Mouse (Mus musculus) neural tube, embryonic 13.5 days (tissue): ENCODE data around the gene C2cd2l. TPM values are rescaled to one million over a fixed set of nuclear protein-coding genes. Genes with fewer than 3 reads are reported as not detected.
"Not testable (repeated sequence)": the region's sequence is repeated elsewhere in the genome, so short reads cannot be mapped to it uniquely, and the experiment has no call there.

Experiments used
- ATAC-seq: fragments of 200-750 bp; cut with Nextera tagmentation; 2 replicates; pipeline ENCODE4 v1.8.0; 2017; ENCODE audit warnings: low read depth, mild to moderate bottlenecking, moderate TSS enrichment, moderate library complexity
- H3K27ac ChIP-seq: fragments of 300-500 bp; sonication (generic); replicated peaks from 2 replicates; pipeline ENCODE4 v1.5.1; 2015; ENCODE audit warnings: moderate library complexity, mild to moderate bottlenecking, inconsistent platforms
- H3K27me3 ChIP-seq: fragments of 300-500 bp; sonication (generic); 2 replicates; pipeline ENCODE4 v1.6.1; 2015; ENCODE audit warnings: mild to moderate bottlenecking, inconsistent platforms
- H3K36me3 ChIP-seq: fragments of 300-500 bp; sonication (generic); 2 replicates; pipeline ENCODE4 v1.6.1; 2015; ENCODE audit warnings: mild to moderate bottlenecking, inconsistent platforms
- H3K4me1 ChIP-seq: fragments of 300-500 bp; sonication (generic); replicated peaks from 2 replicates; pipeline ENCODE4 v1.6.1; 2015; ENCODE audit warnings: inconsistent platforms
- H3K4me2 ChIP-seq: fragments of 300-500 bp; sonication (generic); 2 replicates; pipeline ENCODE4 v1.6.1; 2015; ENCODE audit warnings: inconsistent platforms, mild to moderate bottlenecking, moderate library complexity
- H3K4me3 ChIP-seq: fragments of 300-500 bp; sonication (generic); 2 replicates; pipeline ENCODE4 v1.5.1; 2015; ENCODE audit warnings: mild to moderate bottlenecking, inconsistent platforms
- H3K9ac ChIP-seq: fragments of 300-500 bp; sonication (generic); 2 replicates; pipeline ENCODE4 v1.6.1; 2015; ENCODE audit warnings: moderate library complexity, mild to moderate bottlenecking, inconsistent platforms
- H3K9me3 ChIP-seq: fragments of 300-500 bp; sonication (generic); 2 replicates; pipeline ENCODE4 v1.6.1; 2016; ENCODE audit warnings: inconsistent platforms
- WGBS: fragments of 180-500 bp; shearing (Covaris S2); methylation state at CpG from one replicate; pipeline ENCODE4 v1.1.7; 2015; 5-methylcytosine and 5-hydroxymethylcytosine counted together
- polyA plus RNA-seq: library from polyadenylated mRNA; unstranded; fragments of >200 nt; fragmentation: Nextera tagmentation; extraction: Ambion mirVana; gene quantifications from 2 replicates; pipeline ENCODE4 v1.2.1, GENCODE M21; 2015

C2cd2l gene
- polyA plus RNA-seq, 1 experiment from 2014 or later, result 28.7 TPM

GRCm38 (mm10) chr9:44323656-44324055 is 3.6 kb upstream of the C2cd2l start:
- 82% methylated on average over 3 of the region's 4 CpGs for WGBS
- H3K27me3 ChIP-seq, H3K9ac ChIP-seq, H3K9me3 ChIP-seq, ATAC-seq, H3K27ac ChIP-seq, H3K36me3 ChIP-seq, H3K4me2 ChIP-seq, H3K4me3 ChIP-seq: not testable (repeated sequence)
- peaks cover 34% of the 10 kb centered on the region for H3K4me1 ChIP-seq

DNA sequence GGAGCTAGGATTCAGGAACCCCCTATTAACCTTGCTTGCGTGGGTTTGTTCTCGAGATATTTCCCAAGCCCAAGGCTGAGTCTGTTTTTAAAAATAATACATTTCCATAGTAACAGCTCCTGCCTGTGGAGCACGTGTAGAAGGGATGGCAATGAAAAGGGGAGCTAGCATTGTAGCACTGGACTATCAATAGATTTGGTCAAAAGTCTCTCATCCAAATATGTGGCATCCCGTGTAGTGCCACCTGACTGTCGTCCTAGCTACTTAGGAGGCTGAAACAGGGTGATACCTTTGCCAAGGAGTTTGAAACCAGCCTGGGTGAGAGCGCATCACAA is 681 bp upstream of the C2cd2l start:
- H3K4me1 ChIP-seq, result peaks cover 39% of the 10 kb centered on the region
- peak; percentile 20; the same call in 1 of the 2 replicates for ATAC-seq
- no peaks in the 10 kb centered on the region for H3K9me3 ChIP-seq
- peaks cover 19% of the 10 kb centered on the region for H3K36me3 ChIP-seq
- H3K9ac ChIP-seq, result peak overlapping the region; percentile 66
- no peaks in the 10 kb centered on the region for H3K27me3 ChIP-seq
- peak overlapping the region; percentile 96 for H3K4me2 ChIP-seq
- peak overlapping the region; percentile 88 for H3K4me3 ChIP-seq
- peak overlapping the region; percentile 84 for H3K27ac ChIP-seq
- WGBS, result 24% methylated on average over 6 of the region's 6 CpGs

- H3K27me3 ChIP-seq, result no peaks in the 10 kb centered on the region
- no peaks in the 10 kb centered on the region for H3K9me3 ChIP-seq
- H3K27ac ChIP-seq, result peak overlapping the region; percentile 84
- H3K4me2 ChIP-seq, result peak overlapping the region; percentile 96
- H3K4me3 ChIP-seq, result peak overlapping the region; percentile 88
- 3% methylated on average over 37 of the region's 37 CpGs for WGBS
- peaks cover 36% of the 10 kb centered on the region for H3K4me1 ChIP-seq
- no peak; the same call in none of the 2 replicates for ATAC-seq
- H3K9ac ChIP-seq, result peak overlapping the region; percentile 96
- peaks cover 33% of the 10 kb centered on the region for H3K36me3 ChIP-seq
These were observed 789 bp downstream of the C2cd2l start for GRCm38 (mm10) chr9:44319105-44319886.

GRCm38 (mm10) chr9:44318826-44319095 is 1.3 kb downstream of the C2cd2l start:
- no peaks in the 10 kb centered on the region for H3K27me3 ChIP-seq
- H3K4me3 ChIP-seq, result peak overlapping the region; percentile 88
- peak overlapping the region; percentile 96 for H3K4me2 ChIP-seq
- no peak for ATAC-seq
- H3K36me3 ChIP-seq, result peaks cover 39% of the 10 kb centered on the region
- H3K9me3 ChIP-seq, result no peaks in the 10 kb centered on the region
- no peak overlapping the region for H3K27ac ChIP-seq
- H3K4me1 ChIP-seq, result peaks cover 36% of the 10 kb centered on the region
- 44% methylated on average over 3 of the region's 3 CpGs for WGBS
- H3K9ac ChIP-seq, result peak overlapping the region; percentile 96

GRCm38 (mm10) chr9:44318076-44318825 is 1.8 kb downstream of the C2cd2l start:
- no peak for ATAC-seq
- H3K27me3 ChIP-seq, result no peaks in the 10 kb centered on the region
- peaks cover 44% of the 10 kb centered on the region for H3K36me3 ChIP-seq
- peak overlapping the region; percentile 88 for H3K4me3 ChIP-seq
- no peak overlapping the region for H3K27ac ChIP-seq
- H3K4me2 ChIP-seq, result peak overlapping the region; percentile 96
- 63% methylated on average over 5 of the region's 5 CpGs for WGBS
- H3K9me3 ChIP-seq, result no peaks in the 10 kb centered on the region
- H3K9ac ChIP-seq, result peak overlapping the region; percentile 96
- H3K4me1 ChIP-seq, result peaks cover 36% of the 10 kb centered on the region

DNA sequence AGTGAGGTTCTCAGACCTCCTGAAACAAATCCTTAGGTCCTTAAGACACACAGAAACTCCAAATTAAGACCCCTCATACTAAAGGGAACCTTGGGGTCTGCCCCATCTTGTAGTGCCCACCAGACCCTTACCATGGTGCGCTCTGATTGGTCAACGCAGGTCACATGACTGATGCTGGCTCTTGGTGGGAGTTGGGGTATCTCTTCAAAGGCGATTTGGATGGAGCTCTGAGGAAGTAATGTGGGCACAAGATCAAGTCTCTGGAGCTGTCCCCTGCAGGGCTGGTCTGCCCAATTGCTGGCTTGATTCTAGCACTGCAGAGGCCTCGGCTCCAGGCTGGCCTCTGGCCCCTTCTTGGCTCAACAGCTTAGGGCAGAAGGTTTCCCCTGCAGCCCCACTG is 2.6 kb downstream of the C2cd2l start:
- H3K36me3 ChIP-seq, result peaks cover 52% of the 10 kb centered on the region
- no peak overlapping the region for H3K27ac ChIP-seq
- H3K4me1 ChIP-seq, result peaks cover 36% of the 10 kb centered on the region
- peak overlapping the region; percentile 96 for H3K4me2 ChIP-seq
- no peak overlapping the region for H3K4me3 ChIP-seq
- no peaks in the 10 kb centered on the region for H3K27me3 ChIP-seq
- no peaks in the 10 kb centered on the region for H3K9me3 ChIP-seq
- H3K9ac ChIP-seq, result peak overlapping the region; percentile 38; the same call in 1 of the 2 replicates
- WGBS, result 76% methylated on average over 4 of the region's 4 CpGs
- no peak for ATAC-seq

DNA sequence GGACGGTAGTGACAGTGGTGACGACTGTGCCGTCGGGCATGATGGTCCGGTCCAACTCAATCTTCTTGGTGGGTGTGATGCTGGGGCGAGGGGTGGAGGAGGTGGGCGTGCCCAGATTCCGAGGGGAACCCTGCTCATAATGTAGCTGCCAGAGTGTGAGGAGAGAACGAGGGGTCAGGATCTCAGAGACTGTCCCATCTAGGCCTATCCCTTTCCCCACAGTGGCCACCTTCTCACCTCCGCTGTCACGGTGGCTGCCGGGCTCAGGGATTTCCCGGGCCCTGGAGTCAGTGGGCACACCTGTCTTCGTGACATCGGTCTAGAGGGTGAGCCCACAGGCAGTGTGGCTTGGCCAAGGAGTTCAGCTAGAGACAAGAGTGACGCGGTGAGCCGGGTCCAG is 5.2 kb downstream of the C2cd2l start:
- Histone ChIP-seq H3K27ac (no peak overlapping the region), H3K4me1 (peaks cover 41% of the 10 kb centered on the region), H3K9me3 (no peaks in the 10 kb centered on the region), H3K4me3 (no peak overlapping the region), H3K27me3 (no peaks in the 10 kb centered on the region), H3K9ac (no peak overlapping the region), H3K4me2 (no peak overlapping the region), H3K36me3 (peaks cover 70% of the 10 kb centered on the region)
- no peak for ATAC-seq
- 93% methylated on average over 18 of the region's 18 CpGs for WGBS

DNA sequence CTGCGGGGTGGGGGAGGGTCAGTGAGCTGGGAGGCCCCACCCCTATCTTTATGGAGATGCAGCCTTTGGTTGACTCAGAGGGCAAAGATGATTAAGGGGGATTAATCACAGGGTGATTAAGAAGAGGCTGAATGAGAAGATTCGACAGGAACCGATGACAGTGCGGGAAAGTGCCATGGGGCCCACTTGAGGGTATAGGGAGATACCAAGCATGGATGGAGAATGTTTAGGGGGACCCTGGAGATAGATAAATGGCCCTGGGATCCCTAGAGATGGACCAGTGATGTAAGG is 5.9 kb downstream of the C2cd2l start:
- H3K4me2 ChIP-seq, result no peak overlapping the region
- no peaks in the 10 kb centered on the region for H3K27me3 ChIP-seq
- peaks cover 39% of the 10 kb centered on the region for H3K4me1 ChIP-seq
- H3K27ac ChIP-seq, result no peak overlapping the region
- no peak overlapping the region for H3K4me3 ChIP-seq
- 87% methylated on average over 4 of the region's 4 CpGs for WGBS
- H3K9ac ChIP-seq, result no peak overlapping the region
- ATAC-seq, result no peak
- H3K36me3 ChIP-seq, result peaks cover 70% of the 10 kb centered on the region
- H3K9me3 ChIP-seq, result no peaks in the 10 kb centered on the region

DNA sequence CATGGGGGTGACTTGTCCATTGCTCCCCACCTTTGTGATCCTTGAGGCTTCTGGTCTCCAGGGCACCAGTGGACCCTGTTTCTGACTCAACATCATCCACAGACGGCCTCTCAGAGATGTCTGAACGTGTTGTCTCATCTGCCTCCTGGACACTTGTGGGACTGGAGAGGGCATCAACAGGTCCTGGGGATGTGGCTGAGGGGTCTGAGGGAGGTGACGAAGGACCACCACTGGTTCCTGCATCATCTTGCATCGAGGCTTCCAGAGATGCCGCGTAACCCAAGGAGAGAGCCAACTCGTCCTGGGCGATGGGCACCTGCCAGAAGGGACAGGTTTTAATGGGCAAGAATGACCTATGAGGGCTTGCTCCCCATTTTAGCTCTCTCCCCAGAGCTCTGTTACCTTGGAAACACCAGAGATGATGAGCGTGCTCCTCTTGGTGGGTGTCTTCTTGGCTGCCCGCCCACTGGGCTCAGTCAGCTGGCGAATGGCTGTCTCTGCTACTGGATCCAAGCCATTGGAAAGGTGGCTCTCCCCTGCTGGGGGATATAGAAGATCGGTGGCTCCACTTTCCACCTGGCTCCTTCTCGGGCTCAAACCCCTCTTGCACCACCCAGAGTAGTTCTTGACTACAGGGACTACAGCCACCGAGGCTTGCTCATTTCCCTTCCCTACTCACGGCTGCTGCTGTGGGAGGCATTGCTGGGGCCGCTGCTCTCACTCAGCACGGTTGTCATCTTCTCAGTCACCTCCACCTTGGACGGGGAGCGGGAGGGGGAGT is 6.4 kb downstream of the C2cd2l start:
- Histone ChIP-seq H3K4me2 (no peak overlapping the region), H3K4me1 (peaks cover 34% of the 10 kb centered on the region), H3K27me3 (no peaks in the 10 kb centered on the region), H3K27ac (no peak overlapping the region), H3K36me3 (peaks cover 70% of the 10 kb centered on the region), H3K9me3 (no peaks in the 10 kb centered on the region), H3K9ac (no peak overlapping the region), H3K4me3 (no peak overlapping the region)
- ATAC-seq, result no peak
- WGBS, result 81% methylated on average over 19 of the region's 19 CpGs

DNA sequence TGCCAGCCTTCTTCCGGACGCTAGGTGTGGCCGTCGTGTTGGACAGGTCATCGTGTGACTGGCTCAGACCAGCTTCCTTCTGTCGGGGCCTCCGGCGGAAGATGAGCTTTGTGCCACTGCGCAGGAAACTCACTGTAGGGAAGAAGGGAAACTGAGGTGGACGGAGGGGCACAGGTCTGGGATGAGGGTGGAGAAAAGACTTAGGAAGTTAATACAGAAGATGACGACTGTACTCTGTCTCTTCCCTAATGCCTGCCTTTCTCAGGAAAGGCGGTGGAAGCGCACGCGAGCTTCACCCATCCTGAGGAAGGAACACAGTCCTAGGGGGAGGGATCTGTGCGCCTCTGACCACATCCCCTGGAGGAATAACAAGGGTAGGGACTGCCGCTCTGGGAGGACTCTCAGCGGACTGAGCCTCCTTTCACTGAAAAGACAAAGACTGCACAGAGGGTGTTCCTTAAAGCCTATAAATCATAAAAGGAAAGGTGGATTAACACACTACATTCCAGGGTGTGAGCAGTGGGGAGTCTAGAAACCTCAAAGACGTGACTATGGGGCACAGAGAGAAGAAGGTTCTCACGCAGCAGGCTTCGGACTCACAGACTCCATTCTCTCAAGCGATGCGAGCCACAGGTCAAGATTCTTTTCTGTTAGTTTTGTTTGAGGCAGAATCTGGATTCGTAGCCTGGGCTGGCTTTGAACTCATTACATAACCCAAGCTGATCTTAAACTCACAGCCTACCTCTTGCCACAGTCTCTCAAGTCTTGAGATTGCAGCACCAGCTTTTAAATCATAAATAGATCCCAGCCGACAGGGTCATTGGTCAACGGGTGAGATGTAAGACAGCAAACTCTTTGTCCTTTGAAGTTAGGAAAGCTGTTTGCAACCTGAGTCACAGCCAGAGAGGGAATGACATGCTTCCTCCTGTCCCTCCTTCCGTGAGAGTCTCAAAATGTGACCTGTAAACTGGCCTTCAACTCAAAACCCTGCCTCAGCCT is 8.7 kb downstream of the C2cd2l start:
- Histone ChIP-seq H3K27me3 (no peaks in the 10 kb centered on the region), H3K4me3 (0 out of 2 replicates have a peak overlapping the region, but pooled peaks have one; percentile 1), H3K9me3 (no peaks in the 10 kb centered on the region), H3K9ac (peak overlapping the region; percentile 47; the same call in 1 of the 2 replicates), H3K27ac (peak overlapping the region; percentile 33; the same call in 1 of the 2 replicates), H3K36me3 (peaks cover 58% of the 10 kb centered on the region), H3K4me1 (peaks cover 15% of the 10 kb centered on the region), H3K4me2 (peak overlapping the region; percentile 30)
- ATAC-seq, result no peak
- 4% methylated on average over 27 of the region's 27 CpGs for WGBS

DNA sequence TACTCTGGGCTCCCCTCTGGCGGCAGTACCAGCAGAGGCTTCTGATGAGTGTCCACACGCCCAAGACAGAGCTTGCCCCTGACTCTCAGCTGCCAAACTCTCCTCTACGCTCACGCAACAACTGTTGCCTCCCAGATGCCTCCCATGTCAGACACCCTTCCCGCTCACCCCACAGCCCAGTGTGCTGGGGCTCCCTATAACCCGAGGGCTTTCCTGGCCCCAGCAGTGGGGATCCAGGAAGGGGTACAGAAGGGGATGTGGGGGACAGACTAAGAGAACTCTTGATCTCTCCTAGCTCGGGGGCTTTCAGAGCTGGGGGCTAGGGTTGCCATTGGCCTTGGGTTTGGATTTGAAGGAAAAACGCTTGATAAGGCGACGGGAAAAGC is 9.3 kb downstream of the C2cd2l start:
- peaks cover 51% of the 10 kb centered on the region for H3K36me3 ChIP-seq
- WGBS, result 33% methylated on average over 10 of the region's 10 CpGs
- no peak for ATAC-seq
- H3K4me2 ChIP-seq, result peak overlapping the region; percentile 30
- no peaks in the 10 kb centered on the region for H3K9me3 ChIP-seq
- peak overlapping the region; percentile 47; the same call in 1 of the 2 replicates for H3K9ac ChIP-seq
- H3K4me3 ChIP-seq, result 0 out of 2 replicates have a peak overlapping the region, but pooled peaks have one; percentile 1
- no peaks in the 10 kb centered on the region for H3K27me3 ChIP-seq
- peaks cover 15% of the 10 kb centered on the region for H3K4me1 ChIP-seq
- H3K27ac ChIP-seq, result peak overlapping the region; percentile 33; the same call in 1 of the 2 replicates
